Mouse (Mus musculus): ENCODE data around the gene Dnaja2. TPM values are rescaled to one million over a fixed set of nuclear protein-coding genes. Genes with fewer than 3 reads are reported as not detected.

Dnaja2 gene
- polyA plus RNA-seq, 1 experiment from 2014 or later, result 154 TPM

DNA sequence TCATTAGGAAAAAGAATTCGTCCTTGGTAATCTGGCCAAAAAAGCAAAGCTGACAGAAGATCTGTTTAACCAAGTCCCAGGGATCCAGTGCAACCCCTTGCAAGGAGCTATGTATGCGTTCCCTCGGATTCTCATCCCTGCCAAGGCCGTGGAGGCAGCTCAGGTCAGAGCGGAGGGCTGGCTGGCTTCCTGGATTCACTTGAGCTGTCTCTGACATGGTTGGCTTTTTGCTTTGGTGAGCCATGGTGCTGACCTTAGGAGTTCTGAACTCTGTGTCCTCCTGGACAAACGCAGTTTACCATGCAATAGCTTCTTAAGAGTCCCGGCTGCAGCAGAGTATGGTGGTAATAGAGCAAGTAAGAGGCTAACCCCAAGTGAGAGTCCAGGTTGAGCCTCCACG is 33.8 kb downstream of the Dnaja2 start:
- H3K4me3 ChIP-seq, result no peak overlapping the region
- H3K4me1 ChIP-seq (replicated peaks), result peaks cover 8% of the 10 kb centered on the region
- peaks cover 21% of the 10 kb centered on the region; the same call in 1 of the 2 replicates for H3K36me3 ChIP-seq
- H3K27me3 ChIP-seq (replicated peaks), result no peaks in the 10 kb centered on the region
- no peak overlapping the region for H3K27ac ChIP-seq (ENCODE audit: poor library complexity, severe bottlenecking)
- no peaks in the 10 kb centered on the region for H3K9me3 ChIP-seq (replicated peaks)
- 85% methylated on average over 8 of the region's 8 CpGs for WGBS
- ATAC-seq (ENCODE audit: insufficient number of reproducible peaks, low FRiP score), result no peak
- H3K9ac ChIP-seq, result no peak overlapping the region
- no peak overlapping the region for H3K4me2 ChIP-seq

DNA sequence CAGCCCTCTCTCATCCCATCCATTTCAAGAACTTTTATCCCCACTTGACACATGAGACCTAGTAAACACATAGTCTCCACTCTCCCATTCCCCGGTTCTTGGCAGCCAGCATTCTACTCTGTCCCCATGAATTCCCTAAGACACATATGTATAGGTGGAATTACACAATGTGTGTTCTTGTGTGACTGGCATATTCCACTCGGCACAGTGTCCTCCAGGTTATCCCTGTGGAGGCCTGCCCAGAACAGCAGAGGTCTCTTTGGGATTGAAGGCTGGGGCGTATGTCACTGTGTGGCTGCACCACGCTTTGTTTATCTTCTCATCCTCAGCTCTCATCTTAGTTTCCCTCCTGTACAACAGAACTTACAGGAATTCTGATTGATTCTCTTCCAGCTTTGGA is 34.6 kb downstream of the Dnaja2 start:
- H3K4me3 ChIP-seq, result no peak overlapping the region
- H3K9ac ChIP-seq, result no peak overlapping the region
- H3K36me3 ChIP-seq, result peaks cover 21% of the 10 kb centered on the region; the same call in 1 of the 2 replicates
- H3K9me3 ChIP-seq (replicated peaks), result no peaks in the 10 kb centered on the region
- ATAC-seq (ENCODE audit: insufficient number of reproducible peaks, low FRiP score), result no peak
- 86% methylated on average over 4 of the region's 4 CpGs for WGBS
- no peaks in the 10 kb centered on the region for H3K27me3 ChIP-seq (replicated peaks)
- H3K27ac ChIP-seq (ENCODE audit: poor library complexity, severe bottlenecking), result no peak overlapping the region
- H3K4me2 ChIP-seq, result no peak overlapping the region
- peaks cover 8% of the 10 kb centered on the region for H3K4me1 ChIP-seq (replicated peaks)

DNA sequence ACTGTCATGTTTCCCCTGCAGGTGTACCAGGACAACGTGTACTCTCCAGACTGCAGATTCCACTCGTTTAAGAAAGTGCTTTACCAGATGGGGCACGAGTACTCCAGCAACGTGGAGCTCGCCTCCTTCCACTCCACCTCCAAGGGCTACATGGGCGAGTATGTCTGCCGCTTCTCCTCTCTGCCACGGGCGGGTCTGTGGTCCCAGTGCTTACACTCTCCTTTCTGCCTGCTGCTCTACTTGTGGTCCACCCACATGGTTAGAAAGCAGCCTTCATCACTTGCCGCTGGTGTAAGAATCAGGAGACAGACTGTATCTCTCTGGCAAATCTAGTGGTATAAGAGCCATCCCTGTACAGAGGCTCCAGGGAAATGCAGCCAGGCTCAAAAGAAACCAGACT is 37.2 kb downstream of the Dnaja2 start:
- no peak overlapping the region for H3K27ac ChIP-seq (ENCODE audit: poor library complexity, severe bottlenecking)
- WGBS, result 87% methylated on average over 10 of the region's 10 CpGs
- no peak overlapping the region for H3K4me2 ChIP-seq
- peaks cover 15% of the 10 kb centered on the region; the same call in 1 of the 2 replicates for H3K36me3 ChIP-seq
- no peak overlapping the region for H3K4me3 ChIP-seq
- no peaks in the 10 kb centered on the region for H3K4me1 ChIP-seq (replicated peaks)
- ATAC-seq (ENCODE audit: insufficient number of reproducible peaks, low FRiP score), result no peak
- no peaks in the 10 kb centered on the region for H3K27me3 ChIP-seq (replicated peaks)
- H3K9me3 ChIP-seq (replicated peaks), result no peaks in the 10 kb centered on the region
- H3K9ac ChIP-seq, result no peak overlapping the region

DNA sequence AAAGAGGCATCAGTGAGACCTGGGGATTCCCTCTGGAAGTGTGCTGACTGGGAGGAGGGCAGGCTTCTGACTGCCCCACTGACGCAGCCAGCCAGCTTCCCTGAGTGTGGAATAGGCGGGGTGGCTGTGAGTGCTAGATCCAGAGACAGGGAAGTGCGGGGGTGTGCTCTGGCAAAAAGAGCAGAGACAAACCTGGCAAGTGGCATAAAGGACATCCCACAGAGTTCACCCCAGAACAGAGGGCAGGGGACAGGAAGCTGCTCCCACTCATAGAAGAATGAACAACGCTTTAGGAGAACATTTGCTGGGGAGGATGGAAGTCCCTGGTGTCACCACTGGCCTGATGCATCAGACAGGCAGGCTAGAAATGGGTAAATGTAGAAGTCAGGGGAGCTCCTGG is 37.8 kb downstream of the Dnaja2 start:
- WGBS, result 69% methylated on average over 4 of the region's 4 CpGs
- no peak for ATAC-seq (ENCODE audit: insufficient number of reproducible peaks, low FRiP score)
- no peak overlapping the region for H3K27ac ChIP-seq (ENCODE audit: poor library complexity, severe bottlenecking)
- H3K4me1 ChIP-seq (replicated peaks), result no peaks in the 10 kb centered on the region
- no peak overlapping the region for H3K9ac ChIP-seq
- peaks cover 15% of the 10 kb centered on the region; the same call in 1 of the 2 replicates for H3K36me3 ChIP-seq
- H3K27me3 ChIP-seq (replicated peaks), result no peaks in the 10 kb centered on the region
- no peak overlapping the region for H3K4me2 ChIP-seq
- no peak overlapping the region for H3K4me3 ChIP-seq
- H3K9me3 ChIP-seq (replicated peaks), result no peaks in the 10 kb centered on the region

DNA sequence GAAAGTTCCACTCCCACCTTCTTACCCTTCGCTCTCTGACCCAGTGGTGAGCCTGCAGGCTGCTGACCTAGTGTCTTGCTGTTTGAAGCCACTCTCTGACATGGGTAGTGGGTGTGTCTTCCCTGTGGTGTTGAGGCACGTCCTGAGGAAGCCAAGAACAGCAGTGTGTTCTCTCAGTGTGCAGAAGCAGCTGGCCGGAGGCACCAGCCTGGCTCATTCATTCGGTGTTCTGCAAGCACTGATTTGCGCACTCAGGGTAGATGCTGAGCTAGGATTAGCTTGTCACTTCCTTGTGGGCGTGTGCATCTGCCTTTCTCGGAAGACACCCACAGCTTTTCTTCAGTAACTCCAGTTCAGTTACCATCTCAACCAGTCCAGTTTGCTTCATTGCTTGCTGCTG is 39.8 kb downstream of the Dnaja2 start:
- H3K4me2 ChIP-seq, result no peak overlapping the region
- no peaks in the 10 kb centered on the region for H3K9me3 ChIP-seq (replicated peaks)
- ATAC-seq (ENCODE audit: insufficient number of reproducible peaks, low FRiP score), result no peak
- 0 out of 2 replicates have a peak, but pooled peaks cover 9% of the 10 kb centered on the region for H3K36me3 ChIP-seq
- 66% methylated on average over 7 of the region's 7 CpGs for WGBS
- H3K27ac ChIP-seq (ENCODE audit: poor library complexity, severe bottlenecking), result no peak overlapping the region
- no peaks in the 10 kb centered on the region for H3K4me1 ChIP-seq (replicated peaks)
- no peak overlapping the region for H3K4me3 ChIP-seq
- no peak overlapping the region for H3K9ac ChIP-seq
- H3K27me3 ChIP-seq (replicated peaks), result no peaks in the 10 kb centered on the region

DNA sequence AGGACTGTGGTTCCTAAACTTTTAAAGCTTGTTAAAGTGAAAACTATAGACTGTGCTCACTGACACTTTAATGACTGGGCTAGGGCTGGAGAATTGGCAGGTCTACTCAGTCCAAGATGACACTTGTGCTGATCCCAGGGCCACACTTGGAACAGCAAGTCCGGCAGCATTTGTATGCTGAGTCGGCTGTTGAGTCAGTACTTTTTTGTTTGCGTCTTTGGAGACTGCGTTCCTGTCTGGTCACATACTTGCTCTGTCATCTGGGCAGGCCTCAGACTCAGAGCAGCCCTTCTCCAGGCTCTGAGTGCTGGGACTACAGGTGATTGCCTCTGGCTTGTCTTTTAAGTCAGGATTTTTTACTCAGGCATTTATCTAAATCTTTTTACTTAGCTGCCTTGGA is 41.9 kb downstream of the Dnaja2 start:
- Histone ChIP-seq H3K27me3 (replicated peaks) (no peaks in the 10 kb centered on the region), H3K4me3 (no peak overlapping the region), H3K9ac (no peak overlapping the region), H3K27ac (ENCODE audit: poor library complexity, severe bottlenecking) (no peak overlapping the region), H3K36me3 (no peaks in the 10 kb centered on the region), H3K9me3 (replicated peaks) (no peaks in the 10 kb centered on the region), H3K4me2 (no peak overlapping the region), H3K4me1 (replicated peaks) (no peaks in the 10 kb centered on the region)
- 89% methylated on average over 4 of the region's 4 CpGs for WGBS
- no peak for ATAC-seq (ENCODE audit: insufficient number of reproducible peaks, low FRiP score)

DNA sequence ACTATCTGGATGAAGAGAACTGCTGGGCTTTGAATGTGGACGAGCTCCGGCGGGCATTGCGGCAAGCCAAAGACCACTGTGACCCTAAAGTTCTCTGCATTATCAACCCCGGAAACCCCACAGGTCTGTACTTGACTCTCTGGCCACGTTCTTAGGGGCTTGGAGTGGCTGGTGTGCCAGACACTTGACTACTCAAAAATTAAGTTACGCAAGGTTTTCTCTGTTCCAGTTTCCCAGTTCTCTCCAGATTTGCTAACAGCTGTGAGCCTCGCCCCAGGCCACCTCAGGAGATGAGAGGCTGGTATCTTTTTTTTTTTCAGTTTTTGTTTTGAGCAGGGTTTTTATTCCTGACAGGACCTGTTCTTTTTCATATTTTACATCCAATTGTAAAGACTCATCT is 42.9 kb downstream of the Dnaja2 start:
- Histone ChIP-seq H3K27me3 (replicated peaks) (no peaks in the 10 kb centered on the region), H3K36me3 (0 out of 2 replicates have a peak, but pooled peaks cover 3% of the 10 kb centered on the region), H3K9me3 (replicated peaks) (no peaks in the 10 kb centered on the region), H3K4me1 (replicated peaks) (no peaks in the 10 kb centered on the region), H3K9ac (no peak overlapping the region), H3K4me3 (no peak overlapping the region), H3K27ac (ENCODE audit: poor library complexity, severe bottlenecking) (no peak overlapping the region), H3K4me2 (no peak overlapping the region)
- ATAC-seq (ENCODE audit: insufficient number of reproducible peaks, low FRiP score), result no peak
- 88% methylated on average over 8 of the region's 8 CpGs for WGBS

DNA sequence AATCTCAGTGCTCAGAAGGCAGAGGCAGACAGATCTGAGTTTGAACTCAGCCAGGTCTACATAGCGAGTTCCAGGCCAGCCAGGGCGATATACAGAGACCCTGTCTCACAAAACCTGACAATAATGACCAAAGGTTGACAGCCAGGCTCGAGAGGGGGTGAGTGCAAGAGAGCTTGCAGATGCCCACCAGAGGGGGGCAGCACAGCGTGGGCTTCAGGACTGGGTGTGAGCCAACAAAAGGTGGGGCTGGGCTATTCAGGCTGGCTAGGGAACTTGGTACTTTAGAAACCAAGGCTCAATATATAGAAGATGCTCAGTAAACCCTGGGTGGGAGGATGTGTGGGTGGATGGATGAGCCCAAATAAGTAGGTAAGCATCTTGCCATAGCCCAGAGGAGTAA is 46.5 kb downstream of the Dnaja2 start:
- H3K9me3 ChIP-seq (replicated peaks), result no peaks in the 10 kb centered on the region
- H3K4me2 ChIP-seq, result no peak overlapping the region
- H3K27ac ChIP-seq (ENCODE audit: poor library complexity, severe bottlenecking), result no peak overlapping the region
- H3K36me3 ChIP-seq, result 0 out of 2 replicates have a peak, but pooled peaks cover 3% of the 10 kb centered on the region
- no peaks in the 10 kb centered on the region for H3K4me1 ChIP-seq (replicated peaks)
- H3K9ac ChIP-seq, result no peak overlapping the region
- WGBS, result 73% methylated on average over 4 of the region's 4 CpGs
- H3K27me3 ChIP-seq (replicated peaks), result no peaks in the 10 kb centered on the region
- no peak overlapping the region for H3K4me3 ChIP-seq
- ATAC-seq (ENCODE audit: insufficient number of reproducible peaks, low FRiP score), result no peak

DNA sequence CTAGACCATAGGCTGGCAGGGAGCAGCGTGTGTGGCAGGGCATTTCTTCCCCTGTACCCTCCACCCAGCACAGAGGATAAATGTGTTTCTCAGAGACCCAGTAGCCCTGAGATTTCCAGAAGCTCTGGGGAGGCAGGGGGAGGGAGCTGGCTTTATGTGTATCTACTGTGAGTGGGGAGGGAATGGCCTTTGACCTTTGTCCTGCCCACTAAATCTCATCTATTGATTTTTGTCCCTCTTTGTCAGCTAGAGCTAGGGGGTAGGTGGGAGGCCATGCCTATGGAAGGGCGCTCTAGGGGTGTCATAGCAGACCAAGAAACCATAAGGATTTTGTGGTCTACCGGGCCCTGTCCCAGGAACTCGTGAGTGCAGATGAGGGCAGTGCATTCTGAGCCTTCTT is 48.5 kb downstream of the Dnaja2 start:
- Histone ChIP-seq H3K27ac (ENCODE audit: poor library complexity, severe bottlenecking) (no peak overlapping the region), H3K4me2 (no peak overlapping the region), H3K9me3 (replicated peaks) (no peaks in the 10 kb centered on the region), H3K27me3 (replicated peaks) (no peaks in the 10 kb centered on the region), H3K9ac (no peak overlapping the region), H3K4me3 (no peak overlapping the region), H3K36me3 (0 out of 2 replicates have a peak, but pooled peaks cover 3% of the 10 kb centered on the region), H3K4me1 (replicated peaks) (no peaks in the 10 kb centered on the region; the same call in 1 of the 2 replicates)
- 83% methylated on average over 4 of the region's 4 CpGs for WGBS
- ATAC-seq (ENCODE audit: insufficient number of reproducible peaks, low FRiP score), result no peak

DNA sequence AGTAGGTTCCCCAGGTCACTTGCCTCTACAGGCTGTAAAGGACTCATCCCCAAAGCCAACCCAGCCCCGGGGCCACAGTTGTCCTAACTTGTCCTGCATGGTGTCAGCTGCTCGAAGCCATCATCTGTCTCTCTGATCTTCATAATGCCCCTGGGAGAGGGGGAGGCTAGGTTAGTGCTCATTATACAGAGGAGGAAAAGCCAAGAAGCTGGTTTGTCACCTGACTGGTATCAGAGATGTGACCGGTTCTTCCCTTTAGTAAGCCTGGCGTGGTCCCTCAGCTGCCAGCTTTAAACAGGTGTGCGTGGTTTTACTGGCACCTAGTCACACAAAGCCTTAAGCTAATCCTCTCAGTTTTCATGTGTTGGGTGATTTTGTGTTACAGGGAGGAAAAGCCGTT is 50.4 kb downstream of the Dnaja2 start:
- Histone ChIP-seq H3K4me3 (no peak overlapping the region), H3K9me3 (replicated peaks) (no peaks in the 10 kb centered on the region), H3K4me1 (replicated peaks) (peaks cover 5% of the 10 kb centered on the region), H3K9ac (no peak overlapping the region), H3K27me3 (replicated peaks) (no peaks in the 10 kb centered on the region), H3K4me2 (no peak overlapping the region), H3K27ac (ENCODE audit: poor library complexity, severe bottlenecking) (no peak overlapping the region), H3K36me3 (0 out of 2 replicates have a peak, but pooled peaks cover 3% of the 10 kb centered on the region)
- ATAC-seq (ENCODE audit: insufficient number of reproducible peaks, low FRiP score), result no peak
- WGBS, result 87% methylated on average over 6 of the region's 6 CpGs

DNA sequence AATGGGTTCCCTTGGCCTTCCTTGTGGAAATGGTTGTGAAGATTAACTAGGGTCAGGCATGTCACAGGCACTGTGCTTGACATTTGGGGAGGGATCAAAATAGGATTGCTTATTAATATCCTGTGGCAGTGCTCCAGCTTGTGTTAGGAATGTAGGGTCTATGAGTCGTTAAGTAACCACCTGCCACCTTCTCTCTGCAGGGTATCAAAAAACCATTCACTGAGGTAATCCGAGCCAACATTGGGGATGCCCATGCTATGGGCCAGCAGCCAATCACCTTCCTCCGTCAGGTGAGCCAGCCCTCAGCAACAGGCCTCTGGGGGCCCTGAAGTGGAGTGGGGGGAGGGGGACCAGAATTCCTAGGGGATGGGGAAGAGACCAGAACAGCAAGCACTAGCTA is 52.1 kb downstream of the Dnaja2 start:
- no peak overlapping the region for H3K4me3 ChIP-seq
- ATAC-seq (ENCODE audit: insufficient number of reproducible peaks, low FRiP score), result no peak
- H3K4me1 ChIP-seq (replicated peaks), result peaks cover 12% of the 10 kb centered on the region
- no peak overlapping the region for H3K9ac ChIP-seq
- no peak overlapping the region for H3K27ac ChIP-seq (ENCODE audit: poor library complexity, severe bottlenecking)
- no peaks in the 10 kb centered on the region for H3K27me3 ChIP-seq (replicated peaks)
- H3K9me3 ChIP-seq (replicated peaks), result no peaks in the 10 kb centered on the region
- 50% methylated on average over 3 of the region's 3 CpGs for WGBS
- 0 out of 2 replicates have a peak, but pooled peaks cover 1% of the 10 kb centered on the region for H3K36me3 ChIP-seq
- H3K4me2 ChIP-seq, result no peak overlapping the region

DNA sequence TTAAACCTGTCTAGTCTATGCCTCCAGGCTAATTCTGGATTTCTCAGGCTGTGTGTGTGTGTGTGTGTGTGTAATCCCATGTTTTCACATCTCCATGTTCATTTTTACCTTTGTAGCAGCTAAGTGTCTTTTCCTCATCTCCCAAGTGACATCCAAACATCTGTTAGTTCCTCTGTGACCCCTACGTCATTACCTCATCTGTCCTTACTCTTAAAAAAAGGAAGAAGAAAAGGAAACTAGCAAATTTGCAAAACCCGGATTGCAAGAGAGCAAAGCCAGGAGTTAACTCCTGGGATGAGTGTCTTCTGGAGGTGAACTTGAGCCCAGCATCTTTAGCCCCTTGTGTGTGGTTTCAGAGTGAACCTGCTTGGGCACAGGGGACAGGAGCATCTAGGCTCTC is 52.8 kb downstream of the Dnaja2 start:
- WGBS, result 73% methylated on average over 2 of the region's 2 CpGs
- Histone ChIP-seq H3K4me3 (no peak overlapping the region), H3K4me2 (no peak overlapping the region), H3K9me3 (replicated peaks) (no peaks in the 10 kb centered on the region), H3K4me1 (replicated peaks) (peaks cover 12% of the 10 kb centered on the region), H3K27ac (ENCODE audit: poor library complexity, severe bottlenecking) (no peak overlapping the region), H3K27me3 (replicated peaks) (no peaks in the 10 kb centered on the region), H3K9ac (no peak overlapping the region), H3K36me3 (no peaks in the 10 kb centered on the region)
- ATAC-seq (ENCODE audit: insufficient number of reproducible peaks, low FRiP score), result no peak
